Mouse (Mus musculus) heart, postnatal 4 days (tissue): ENCODE results near the gene Ttbk2. TPM values are rescaled to one million over a fixed set of nuclear protein-coding genes. Genes with fewer than 3 reads are reported as not detected.

ENCODE experiments used
- DNase-seq: peaks from one replicate; pipeline ENCODE4 v3.0.0; 2021
- total RNA-seq, 2 experiments: library from RNA; stranded (reverse); gene quantifications; 2 replicates each; pipeline ENCODE4 v1.2.3; 2021

Ttbk2 gene
- total RNA-seq, 2 experiments from 2014 or later: 17.2 to 18.3 TPM

- DNase-seq: no peak
Measured at GRCm38 (mm10) chr2:120745496-120745895, 104.9 kb downstream of the Ttbk2 start.

- DNase-seq: no peak
Measured at GRCm38 (mm10) chr2:120731877-120732530, 118.4 kb downstream of the Ttbk2 start.

DNA sequence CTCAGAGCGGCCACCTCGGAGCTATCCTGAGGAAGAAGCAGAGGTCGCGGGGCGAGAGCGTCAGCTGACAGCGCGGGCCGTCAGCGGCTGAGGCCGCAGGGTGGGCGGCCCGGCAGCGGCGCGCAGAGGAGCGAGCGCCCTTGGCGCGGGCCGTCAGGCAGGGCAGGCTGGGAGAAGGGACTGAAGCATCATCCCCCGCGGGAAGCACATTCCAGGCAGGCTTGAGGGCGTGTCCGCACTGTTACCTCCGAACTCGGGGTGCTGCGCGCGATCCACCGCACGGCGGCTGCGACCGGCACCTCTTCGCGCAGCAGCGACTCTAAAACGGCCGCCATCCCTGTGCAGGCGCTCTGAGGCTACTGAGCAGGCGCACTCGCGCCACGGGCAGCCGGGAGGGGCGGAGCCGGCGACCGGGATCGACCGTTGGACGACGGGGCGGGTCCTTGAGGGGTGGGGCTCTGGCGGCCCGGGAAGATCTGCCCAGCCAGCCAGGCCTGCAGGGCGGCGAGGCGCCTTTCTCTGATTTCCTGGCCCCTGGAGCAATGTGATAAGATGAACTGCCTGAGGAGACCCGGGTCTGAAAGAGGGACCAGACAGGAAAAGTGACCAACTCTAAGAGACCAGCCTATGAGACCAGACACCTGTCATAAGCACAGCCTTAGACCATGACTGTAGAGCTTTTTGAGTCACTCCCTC is 119.1 kb downstream of the Ttbk2 start:
- DNase-seq: peak; percentile 97

DNA sequence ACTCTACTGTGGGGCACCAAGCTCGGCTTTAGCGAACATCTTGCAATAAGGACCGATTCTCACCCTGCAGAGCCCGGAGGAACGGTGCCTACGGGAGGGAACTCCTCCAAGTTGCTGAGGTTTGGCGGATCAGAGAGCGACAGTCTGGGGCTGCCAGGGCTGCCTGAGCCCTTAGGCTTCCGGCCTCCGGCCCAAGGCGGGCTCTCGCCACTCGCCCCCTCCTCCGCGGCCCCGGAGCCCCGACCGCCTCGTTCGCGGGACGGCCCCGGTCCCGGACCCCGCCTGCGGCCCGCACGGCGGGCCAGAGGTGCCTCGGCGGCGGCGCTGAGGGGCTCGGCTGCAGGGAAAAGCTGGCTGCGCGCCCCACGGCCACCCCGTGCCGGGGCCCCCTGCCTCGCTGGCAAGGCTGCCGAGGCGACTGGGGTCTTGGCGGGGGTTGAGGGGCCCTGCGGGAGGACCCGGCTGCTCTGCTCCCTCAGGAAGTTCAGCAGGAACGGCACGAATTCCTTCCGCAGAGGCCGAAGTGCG is 119.7 kb downstream of the Ttbk2 start:
- no peak for DNase-seq

- peak; percentile 32 for DNase-seq
Measured at GRCm38 (mm10) chr2:120729775-120730585, 120.4 kb downstream of the Ttbk2 start.

- DNase-seq: peak; percentile 19
Measured at GRCm38 (mm10) chr2:120724176-120724575, 126.2 kb downstream of the Ttbk2 start.

DNA sequence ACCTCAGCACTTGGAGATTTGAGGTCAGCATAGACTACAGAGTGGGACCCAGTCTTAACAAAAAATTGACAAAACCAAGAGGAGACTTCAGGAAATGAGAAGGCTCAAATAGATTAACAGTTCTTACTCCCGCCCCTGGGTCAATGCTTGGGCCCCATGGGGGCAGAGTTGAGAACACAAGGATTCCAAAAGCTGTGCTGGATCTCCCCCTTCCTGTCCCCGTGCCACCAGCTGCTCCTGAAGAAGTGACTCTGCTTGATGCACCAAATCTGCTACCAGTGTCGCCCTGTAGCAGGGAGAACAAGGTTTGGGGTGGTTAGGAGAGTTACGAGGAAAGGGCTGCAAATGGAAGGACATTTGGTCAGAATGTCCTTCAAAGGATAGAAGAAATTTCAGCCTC is 126.8 kb downstream of the Ttbk2 start:
- peak; percentile 21 for DNase-seq

DNA sequence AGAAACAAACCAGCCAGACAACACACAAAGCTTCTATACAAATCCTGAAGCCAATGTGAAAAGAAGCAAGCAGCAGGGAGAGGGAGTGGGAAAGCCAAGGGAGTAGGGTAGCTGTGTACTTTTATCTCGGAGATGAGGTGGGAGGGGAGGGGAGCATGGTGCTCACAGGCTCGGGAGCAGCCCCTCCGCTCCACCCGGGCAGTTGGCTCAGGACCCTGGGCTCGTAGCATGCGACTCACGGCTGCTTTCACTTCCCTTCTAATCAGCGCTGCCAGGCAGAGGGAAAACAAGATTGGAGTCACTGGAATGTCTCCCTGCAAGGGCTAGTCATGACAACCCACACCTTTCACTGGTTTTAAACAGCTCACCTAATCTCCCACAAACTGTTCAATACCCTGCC is 127.9 kb downstream of the Ttbk2 start:
- DNase-seq: peak; percentile 47

DNA sequence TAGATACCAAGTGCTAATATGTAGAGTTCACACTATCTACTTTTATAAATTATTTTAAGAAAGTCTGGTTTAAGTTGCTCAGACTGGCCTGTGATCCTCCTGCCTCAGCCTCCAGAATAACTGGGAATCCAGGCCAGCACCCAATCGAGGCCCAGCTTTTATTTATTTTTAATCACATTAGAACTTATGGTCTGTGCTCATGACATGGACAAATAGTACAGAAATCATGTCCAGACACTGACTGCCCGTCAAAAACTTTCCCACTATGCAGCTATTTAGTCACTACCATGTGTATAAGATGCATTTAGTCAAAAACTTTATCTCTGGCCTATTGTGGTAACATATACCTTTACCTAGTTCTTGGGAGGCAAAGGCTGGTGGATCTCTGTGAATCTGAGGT is 128.5 kb downstream of the Ttbk2 start:
- no peak for DNase-seq

DNA sequence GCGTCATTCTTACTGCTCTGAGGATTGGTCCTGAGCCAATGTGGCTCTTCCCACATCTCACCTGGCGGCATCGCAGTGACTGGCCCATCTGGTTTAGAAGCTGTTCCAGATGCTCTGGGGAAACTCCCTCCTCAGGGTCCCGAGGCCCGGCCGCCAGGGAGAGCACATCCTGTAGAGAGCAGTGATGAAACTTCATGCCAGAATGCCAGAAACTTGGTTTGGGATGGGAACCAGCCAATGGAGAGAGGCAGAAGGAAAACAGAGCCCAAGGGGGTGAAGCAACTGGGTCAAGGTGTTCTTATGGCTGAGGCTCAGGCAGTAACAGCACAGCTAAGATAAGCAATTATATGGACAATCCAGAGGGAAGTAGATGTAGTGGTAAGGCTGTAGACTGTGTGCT is 129.6 kb downstream of the Ttbk2 start:
- DNase-seq: no peak

DNA sequence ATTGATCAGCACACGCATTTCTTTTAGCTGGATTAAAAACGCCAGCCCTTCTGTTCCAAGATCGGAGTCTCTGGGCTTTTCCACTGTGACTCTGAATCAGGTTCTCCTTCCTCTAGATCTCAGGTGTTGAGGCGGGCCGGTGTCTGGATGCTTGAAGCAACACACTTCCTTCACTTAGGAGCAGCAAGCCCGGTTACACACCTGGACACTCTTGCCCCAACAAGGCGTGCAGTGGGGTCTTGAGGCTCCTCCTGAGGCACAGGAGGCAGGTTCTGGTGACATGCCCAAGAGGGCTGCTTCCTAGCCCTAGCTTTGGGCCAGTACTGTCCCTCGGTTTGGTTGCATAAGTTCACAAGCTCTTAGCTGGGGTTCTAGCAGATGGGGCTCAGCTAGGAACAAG is 131.9 kb downstream of the Ttbk2 start:
- DNase-seq: no peak

DNA sequence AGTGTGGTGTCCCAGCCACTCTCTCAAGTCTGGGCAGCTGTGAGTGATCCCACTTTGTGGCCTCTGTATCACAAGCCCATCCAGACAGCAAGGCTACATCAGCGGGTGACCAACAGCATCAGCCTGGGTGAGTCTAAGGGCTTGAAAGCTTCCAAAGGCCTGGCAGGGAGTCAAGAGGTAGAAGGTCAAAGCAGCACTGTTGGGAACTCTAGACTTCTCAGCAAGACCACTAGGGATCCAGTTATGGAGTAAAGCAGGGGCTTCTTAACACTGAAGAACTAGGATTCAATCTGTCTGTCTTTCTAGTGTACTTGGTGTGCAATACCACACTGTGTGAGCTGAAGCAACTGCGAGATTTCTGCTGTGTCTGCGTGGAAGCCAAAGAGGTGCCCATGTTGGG is 137.0 kb downstream of the Ttbk2 start:
- DNase-seq: no peak

GRCm38 (mm10) chr2:120710948-120711347 is 139.5 kb downstream of the Ttbk2 start:
- no peak for DNase-seq

DNA sequence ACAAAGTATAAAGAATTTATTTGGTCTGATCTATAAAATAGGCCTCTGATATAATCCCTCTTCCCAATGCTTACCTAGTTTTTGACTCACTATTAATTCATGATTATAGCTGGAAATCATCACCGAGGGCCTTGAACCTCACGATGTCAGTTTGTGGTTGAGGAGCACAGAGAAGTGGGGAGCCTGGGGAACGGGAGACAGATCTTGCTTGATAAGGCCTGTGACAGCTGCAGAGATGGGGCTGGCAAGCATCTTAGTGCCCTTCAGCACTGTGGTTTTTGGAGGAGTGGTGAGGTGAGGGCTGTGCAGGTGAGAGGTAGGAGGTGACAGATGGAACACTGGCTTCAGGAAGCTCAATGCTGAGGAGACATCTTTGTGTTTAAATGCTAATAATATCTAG is 140.2 kb downstream of the Ttbk2 start:
- DNase-seq: no peak

- DNase-seq: no peak
Measured at GRCm38 (mm10) chr2:120707041-120707440, 143.4 kb downstream of the Ttbk2 start.

- DNase-seq: no peak
Measured at GRCm38 (mm10) chr2:120702675-120703074, 147.7 kb downstream of the Ttbk2 start.

DNA sequence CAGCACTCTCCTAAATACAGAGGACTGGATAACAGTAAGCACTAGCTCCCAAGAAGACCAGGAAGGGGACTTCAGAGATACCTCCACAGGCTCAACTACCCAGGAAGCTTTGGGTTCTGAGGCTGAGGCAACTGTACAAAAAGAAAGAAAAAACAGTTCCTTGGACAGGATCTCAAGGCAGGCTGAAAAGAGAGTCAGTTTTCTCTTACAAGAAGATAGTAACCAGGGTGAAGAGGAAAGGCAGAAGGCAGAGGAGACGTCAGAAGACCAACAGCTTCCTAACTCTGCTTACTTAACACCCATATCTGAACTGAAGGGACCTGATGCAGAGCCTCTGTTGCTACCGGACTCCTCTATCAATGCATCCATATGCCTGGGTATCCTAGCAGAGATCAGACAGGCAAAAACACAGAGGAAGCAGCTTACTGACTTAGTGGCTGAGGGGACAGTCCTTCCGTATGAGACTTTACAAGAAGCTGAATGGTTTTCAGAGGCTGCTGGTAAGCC is 150.0 kb downstream of the Ttbk2 start:
- DNase-seq: no peak

DNA sequence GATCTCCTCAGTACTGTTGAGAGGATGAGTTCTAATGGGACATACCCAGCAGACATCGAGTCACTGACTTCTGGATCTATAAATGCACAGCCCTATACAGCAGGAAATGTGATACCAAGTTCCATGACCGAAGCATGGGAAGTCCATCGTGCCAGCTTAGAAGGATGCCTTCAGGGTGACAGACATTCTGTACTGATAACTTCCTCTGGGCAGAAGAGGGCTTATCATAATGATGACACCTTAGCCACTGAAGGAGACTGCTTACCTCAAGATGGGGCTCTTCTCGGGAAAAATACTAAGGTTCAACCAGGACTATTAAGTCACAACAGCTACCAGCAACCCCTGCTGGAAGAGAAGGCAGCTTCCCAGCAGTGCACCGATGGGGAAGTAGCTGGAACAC is 152.6 kb downstream of the Ttbk2 start:
- DNase-seq: no peak

Other genes with a start within 250 kb of the Ttbk2 start
- 10 to 100 TPM; 15.7 to 16.0 TPM for gene Haus2, start 241.2 kb downstream of the Ttbk2 start, total RNA-seq
- 10 to 100 TPM; 13.7 to 14.0 TPM for gene Lrrc57, start 241.1 kb downstream of the Ttbk2 start, total RNA-seq
- 10 to 100 TPM; 15.3 to 16.3 TPM for gene Stard9, start 221.5 kb downstream of the Ttbk2 start, total RNA-seq
- 10 to 100 TPM; 30.1 to 32.9 TPM for gene Cdan1, start 476 bp downstream of the Ttbk2 start, total RNA-seq
- 10 to 100 TPM; 27.4 to 27.5 TPM for gene Ubr1, start 120.1 kb upstream of the Ttbk2 start, total RNA-seq
- gene Tmem62, start 126.4 kb upstream of the Ttbk2 start, total RNA-seq: 1 to 10 TPM; 1.8 to 2.3 TPM
- gene Ccndbp1, start 157.8 kb upstream of the Ttbk2 start, total RNA-seq: 10 to 100 TPM; 26.1 to 29.3 TPM
- under 1 TPM; 0.48 to 0.61 TPM for gene Epb42, start 186.5 kb upstream of the Ttbk2 start, total RNA-seq
- gene Tgm5, start 235.2 kb upstream of the Ttbk2 start, total RNA-seq: not detected